Mouse (Mus musculus) intestine, postnatal 0 days (tissue): ENCODE results near the gene Susd3. TPM values are rescaled to one million over a fixed set of nuclear protein-coding genes. Genes with fewer than 3 reads are reported as not detected.

Experiments used
- ATAC-seq: fragments of 200-750 bp; cut with Nextera tagmentation; 2 replicates; pipeline ENCODE4 v1.8.0; 2017; ENCODE audit warnings: mild to moderate bottlenecking, moderate TSS enrichment, moderate library complexity
- H3K27ac ChIP-seq: fragments of 300-500 bp; sonication (generic); 2 replicates; pipeline ENCODE4 v1.5.1; 2014; ENCODE audit warnings: mild to moderate bottlenecking, low read depth, low read length, moderate library complexity
- H3K27me3 ChIP-seq: fragments of 300-500 bp; sonication (generic); replicated peaks from 2 replicates; pipeline ENCODE4 v1.6.1; 2014; ENCODE audit warnings: low read length, mixed read lengths; ENCODE audit not compliant: control insufficient read depth, insufficient read depth
- H3K36me3 ChIP-seq: fragments of 300-500 bp; sonication (generic); 2 replicates; pipeline ENCODE4 v1.6.1; 2014; ENCODE audit warnings: mild to moderate bottlenecking, moderate library complexity; ENCODE audit not compliant: control insufficient read depth, insufficient read depth
- H3K4me1 ChIP-seq: fragments of 300-500 bp; sonication (generic); replicated peaks from 2 replicates; pipeline ENCODE4 v1.6.1; 2014; ENCODE audit warnings: antibody characterized with exemption, low read length, mixed read lengths; ENCODE audit not compliant: control insufficient read depth, insufficient read depth
- H3K4me2 ChIP-seq: fragments of 300-500 bp; sonication (generic); replicated peaks from 2 replicates; pipeline ENCODE4 v1.6.1; 2014; ENCODE audit warnings: low read depth, mild to moderate bottlenecking, moderate library complexity
- H3K4me3 ChIP-seq: fragments of 300-500 bp; sonication (generic); 2 replicates; pipeline ENCODE4 v1.5.1; 2014; ENCODE audit warnings: low read depth, low read length
- H3K9ac ChIP-seq: fragments of 300-500 bp; sonication (generic); 2 replicates; pipeline ENCODE4 v1.6.1; 2014; ENCODE audit warnings: mild to moderate bottlenecking, low read depth, low read length
- H3K9me3 ChIP-seq: fragments of 300-500 bp; sonication (generic); 2 replicates; pipeline ENCODE4 v1.6.1; 2016; ENCODE audit warnings: mixed run types; ENCODE audit not compliant: control insufficient read depth
- CTCF ChIP-seq: sonication (generic); IDR thresholded peaks from 2 replicates; pipeline ENCODE4 v1.5.1; 2016; ENCODE audit warnings: low read depth, mild to moderate bottlenecking, control low read depth, antibody characterized with exemption, moderate library complexity
- WGBS: fragments of 180-500 bp; shearing (Covaris S2); extraction: QIAGEN DNeasy Blood & Tissue Kit; methylation state at CpG from one replicate; pipeline ENCODE4 v1.1.7; 2014; 5-methylcytosine and 5-hydroxymethylcytosine counted together
- polyA plus RNA-seq: library from polyadenylated mRNA; unstranded; fragments of >200 nt; fragmentation: Nextera tagmentation; extraction: Ambion mirVana; gene quantifications from 2 replicates; pipeline ENCODE4 v1.2.1, GENCODE M21; 2015

Susd3 gene
- polyA plus RNA-seq, 1 experiment from 2014 or later = 1.3 TPM

- Histone ChIP-seq H3K36me3 (peaks cover 4% of the 10 kb centered on the region; the same call in 1 of the 2 replicates), H3K4me3 (peak overlapping the region; percentile 78), H3K27ac (peak overlapping the region; percentile 98; the same call in 1 of the 2 replicates), H3K4me1 (peaks cover 15% of the 10 kb centered on the region), H3K9me3 (no peaks in the 10 kb centered on the region), H3K27me3 (no peaks in the 10 kb centered on the region), H3K4me2 (peak overlapping the region; percentile 100), H3K9ac (peak overlapping the region; percentile 83)
- no peak for TF ChIP-seq CTCF
- ATAC-seq = no peak; the same call in 1 of the 2 replicates
- 31% methylated on average over 15 of the region's 15 CpGs for WGBS
Measured at GRCm38 (mm10) chr13:49188219-49188965, 60.1 kb downstream of the Susd3 start.

GRCm38 (mm10) chr13:49187288-49188218 lies 61.0 kb downstream of the Susd3 start, which contains the start of gene Ninj1:
Ninj1 (plus strand) TSS chr13:49187485.
- H3K4me2 ChIP-seq = peak within 1 kb of the TSS; percentile 100
- no peaks in the 10 kb centered on the region for H3K9me3 ChIP-seq
- H3K4me1 ChIP-seq = peaks cover 15% of the 10 kb centered on the region
- H3K36me3 ChIP-seq = no peaks in the 10 kb centered on the region
- peak within 1 kb of the TSS; percentile 98 for H3K27ac ChIP-seq
- ATAC-seq = peak; percentile 90
- H3K27me3 ChIP-seq = no peaks in the 10 kb centered on the region
- under 1% methylated on average over 66 of the region's 87 CpGs for WGBS
- H3K4me3 ChIP-seq = peak within 1 kb of the TSS; percentile 78
- peak; percentile 13; the same call in 1 of the 2 replicates for TF ChIP-seq CTCF
- peak within 1 kb of the TSS; percentile 83 for H3K9ac ChIP-seq

- Histone ChIP-seq H3K36me3 (no peaks in the 10 kb centered on the region), H3K27ac (peak overlapping the region; percentile 98), H3K4me2 (peak overlapping the region; percentile 100), H3K4me3 (no peak overlapping the region; the same call in 1 of the 2 replicates), H3K4me1 (peaks cover 15% of the 10 kb centered on the region), H3K9ac (peak overlapping the region; percentile 83; the same call in 1 of the 2 replicates), H3K27me3 (no peaks in the 10 kb centered on the region), H3K9me3 (no peaks in the 10 kb centered on the region)
- 16% methylated on average over 11 of the region's 11 CpGs for WGBS
- peak; percentile 46 for ATAC-seq
- no peak for TF ChIP-seq CTCF
Measured at GRCm38 (mm10) chr13:49186798-49187287, 61.7 kb downstream of the Susd3 start.

- no peak overlapping the region for H3K9ac ChIP-seq
- WGBS = 57% methylated on average over 5 of the region's 5 CpGs
- H3K27ac ChIP-seq = no peak overlapping the region
- H3K27me3 ChIP-seq = no peaks in the 10 kb centered on the region
- no peaks in the 10 kb centered on the region for H3K36me3 ChIP-seq
- no peak overlapping the region for H3K4me3 ChIP-seq
- H3K9me3 ChIP-seq = no peaks in the 10 kb centered on the region
- no peak overlapping the region for H3K4me2 ChIP-seq
- no peak for TF ChIP-seq CTCF
- ATAC-seq = no peak
- no peaks in the 10 kb centered on the region; the same call in 1 of the 2 replicates for H3K4me1 ChIP-seq
Measured at GRCm38 (mm10) chr13:49183646-49184045, 64.9 kb downstream of the Susd3 start.

GRCm38 (mm10) chr13:49183161-49183560 lies 65.3 kb downstream of the Susd3 start:
- H3K9me3 ChIP-seq = no peaks in the 10 kb centered on the region
- no peak for TF ChIP-seq CTCF
- H3K4me2 ChIP-seq = no peak overlapping the region
- 38% methylated on average over 5 of the region's 5 CpGs for WGBS
- H3K27ac ChIP-seq = no peak overlapping the region
- H3K27me3 ChIP-seq = no peaks in the 10 kb centered on the region
- no peaks in the 10 kb centered on the region; the same call in 1 of the 2 replicates for H3K4me1 ChIP-seq
- no peak overlapping the region for H3K4me3 ChIP-seq
- H3K36me3 ChIP-seq = no peaks in the 10 kb centered on the region
- H3K9ac ChIP-seq = no peak overlapping the region
- ATAC-seq = no peak
